Mouse (Mus musculus) central nervous system, embryonic 18 days (tissue): ENCODE results near the gene Syt15. TPM values are rescaled to one million over a fixed set of nuclear protein-coding genes. Genes with fewer than 3 reads are reported as not detected.

ENCODE experiments used
- polyA plus RNA-seq: library from polyadenylated mRNA; depleted of rRNA; stranded (reverse); fragments of >200 nt; gene quantifications from 2 replicates; pipeline ENCODE4 v1.2.3, GENCODE M21; 2012; rRNA removed

Gene Syt15
- polyA plus RNA-seq, result 1.1 and 1.2 TPM in 2 replicates

DNA sequence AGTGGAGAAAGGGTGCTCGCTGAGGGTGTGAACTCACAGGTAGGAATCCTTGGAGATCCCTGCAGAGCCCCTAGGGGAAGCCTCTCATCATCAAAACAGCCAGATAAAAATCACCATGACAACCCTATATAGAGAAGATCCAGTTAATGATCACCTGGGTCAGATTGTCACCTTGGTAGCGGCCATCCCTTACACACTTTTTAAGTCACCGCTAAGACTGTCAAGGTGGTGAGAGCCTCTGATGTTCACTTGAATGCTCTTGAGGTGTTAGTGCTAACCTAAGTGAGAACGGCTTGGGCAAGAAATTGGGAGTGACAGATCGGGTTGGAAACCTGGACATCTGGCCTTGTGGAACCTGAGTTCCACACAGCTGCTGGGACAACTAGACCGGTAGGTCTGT lies at the start of gene Syt15:
Syt15 (plus strand) TSS at position 301 of the 400 bp plus-strand sequence.

DNA sequence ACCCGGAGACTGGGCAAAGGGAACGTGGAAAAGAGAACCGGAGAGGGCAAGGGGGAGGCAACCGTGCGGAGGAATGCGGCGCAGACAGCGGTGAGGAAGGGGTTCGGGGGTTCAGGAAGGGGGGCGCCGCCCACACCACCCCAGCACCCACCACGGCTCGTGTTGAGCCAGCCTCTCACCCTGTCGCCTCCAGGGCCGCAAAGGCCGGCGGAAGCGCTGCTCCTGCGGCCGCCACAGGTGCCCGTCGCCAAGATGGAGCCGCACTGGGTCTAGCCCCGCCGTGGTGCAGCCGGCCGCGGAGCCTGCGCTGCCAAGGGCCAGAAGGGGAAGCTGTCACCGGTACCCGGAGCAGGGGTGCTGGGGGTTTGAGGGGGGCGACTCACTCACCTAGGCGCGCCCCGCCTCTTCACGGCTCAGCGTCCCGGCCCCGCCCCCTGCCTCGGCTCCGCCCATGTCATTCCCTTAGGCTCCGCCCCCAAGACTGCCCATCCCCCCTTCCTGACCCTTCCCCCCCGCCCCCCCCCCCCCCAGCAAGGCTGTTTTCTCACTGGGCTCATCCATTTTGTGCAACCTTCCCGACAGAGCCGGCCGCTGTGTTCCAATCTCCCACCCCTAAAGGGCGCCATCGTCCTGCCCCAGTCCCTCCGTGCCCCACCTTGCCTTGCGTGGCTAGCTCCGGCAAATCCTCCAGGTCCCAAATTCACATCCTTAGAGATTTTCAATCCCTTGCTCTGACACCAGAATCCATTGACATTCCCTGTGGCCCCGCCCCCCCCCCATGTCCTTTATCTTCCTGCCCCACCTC lies 18.0 kb upstream of the Syt15 start, which contains the start of gene Gprin2:
Gprin2 (minus strand) TSS at position 423 of the 805 bp plus-strand sequence.

Other genes with a start within 250 kb of the Syt15 start
- gene Zfp488, start 240.8 kb upstream of the Syt15 start, polyA plus RNA-seq, result 1.3 TPM in 2 replicates
- gene Gm30083, start 204.4 kb upstream of the Syt15 start, polyA plus RNA-seq, result not detected in 2 replicates
- not detected in 2 replicates for gene Gm5460, start 202.8 kb upstream of the Syt15 start, polyA plus RNA-seq
- not detected in 2 replicates for gene Antxrl, start 166.9 kb upstream of the Syt15 start, polyA plus RNA-seq
- 0.49 and 2.5 TPM in 2 replicates for gene Anxa8, start 133.6 kb upstream of the Syt15 start, polyA plus RNA-seq
- not detected in 2 replicates for gene A630023A22Rik, start 116.8 kb upstream of the Syt15 start, polyA plus RNA-seq
- gene Npy4r, start 67.1 kb upstream of the Syt15 start, polyA plus RNA-seq, result 0.16 and 0.18 TPM in 2 replicates
- 10.1 and 10.9 TPM in 2 replicates for gene Gprin2, start 17.9 kb upstream of the Syt15 start, polyA plus RNA-seq
- gene Shld2, start 90.9 kb downstream of the Syt15 start, polyA plus RNA-seq, result 3.8 and 3.9 TPM in 2 replicates
- 115 and 123 TPM in 2 replicates for gene Glud1, start 91.1 kb downstream of the Syt15 start, polyA plus RNA-seq
- gene Fam25c, start 135.8 kb downstream of the Syt15 start, polyA plus RNA-seq, result not detected in 2 replicates
- 16.6 and 77.0 TPM in 2 replicates for gene Sncg, start 155.2 kb downstream of the Syt15 start, polyA plus RNA-seq
- 1.3 and 1.5 TPM in 2 replicates for gene Mmrn2, start 155.9 kb downstream of the Syt15 start, polyA plus RNA-seq